Mouse (Mus musculus): Measurements from ENCODE around the gene Syde2.
"Not testable (repeated sequence)": the region's sequence is repeated elsewhere in the genome, so short reads cannot be mapped to it uniquely, and the experiment has no call there.

- not testable (repeated sequence) for TF ChIP-seq POLR2A (IDR thresholded peaks at IDR 0.05; ENCODE audit: insufficient read depth, low read length); CTCF (IDR thresholded peaks at IDR 0.05; ENCODE audit: low read depth, low read length); EP300 (IDR thresholded peaks at IDR 0.05; ENCODE audit: insufficient read depth, low read depth, low read length)
Measured at GRCm38 (mm10) chr3:145996539-145996938, 8.9 kb downstream of the Syde2 start.

Data from ES-Bruce4 (cell line).